Mouse (Mus musculus) ES-E14 (cell line): Measurements from ENCODE around the gene Gch1.

Experiments
- HCFC1 ChIP-seq: IDR thresholded peaks from 2 replicates; pipeline ENCODE4 v1.6.1; 2012; ENCODE audit warnings: low read length, inconsistent platforms, borderline replicate concordance; ENCODE audit not compliant: insufficient read depth
- ZC3H11A ChIP-seq: IDR thresholded peaks from 2 replicates; pipeline ENCODE4 v1.6.1; 2012; ENCODE audit warnings: low read depth, mild to moderate bottlenecking, inconsistent platforms, low read length, borderline replicate concordance
- ZNF384 ChIP-seq: IDR thresholded peaks from 2 replicates; pipeline ENCODE4 v1.6.1; 2012; ENCODE audit warnings: low read depth, low read length, inconsistent platforms

- TF ChIP-seq HCFC1 (no peak), ZNF384 (no peak), ZC3H11A (no peak)
Measured at GRCm38 (mm10) chr14:47233602-47234001, 44.4 kb upstream of the Gch1 start.
